Mouse (Mus musculus) layer of hippocampus, adult 9-11 months (tissue): ENCODE measurements around the gene Dpysl5.
A peak's percentile ranks its signal among the peaks of the same experiment; 100 is the strongest.

Experiments used
- DNase-seq: peaks from one replicate; pipeline ENCODE4 v3.0.0; 2022

Gene Dpysl5

GRCm38 (mm10) chr5:30709744-30710383, 1.5 kb upstream of the Dpysl5 start:
- peak; percentile 78 for DNase-seq

DNA sequence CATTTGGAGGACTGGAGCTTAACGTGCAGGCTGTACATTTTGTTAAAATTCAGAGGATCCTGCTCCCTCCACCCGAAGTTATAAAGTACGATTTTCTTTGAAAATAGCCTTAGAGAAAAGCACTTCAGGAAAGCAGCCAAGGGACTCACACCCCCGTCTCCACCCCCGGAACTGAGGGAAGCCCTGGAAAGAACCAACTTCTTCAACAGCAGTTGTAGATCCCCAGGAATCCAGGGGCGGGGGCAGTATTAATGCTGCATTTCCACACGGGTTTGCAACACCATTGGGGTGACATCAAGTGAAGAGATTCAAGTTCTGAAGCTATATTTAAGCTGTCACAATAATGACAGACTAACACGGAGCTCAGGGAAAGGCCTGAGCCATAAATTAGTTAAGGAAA, 878 bp upstream of the Dpysl5 start:
- no peak for DNase-seq

DNA sequence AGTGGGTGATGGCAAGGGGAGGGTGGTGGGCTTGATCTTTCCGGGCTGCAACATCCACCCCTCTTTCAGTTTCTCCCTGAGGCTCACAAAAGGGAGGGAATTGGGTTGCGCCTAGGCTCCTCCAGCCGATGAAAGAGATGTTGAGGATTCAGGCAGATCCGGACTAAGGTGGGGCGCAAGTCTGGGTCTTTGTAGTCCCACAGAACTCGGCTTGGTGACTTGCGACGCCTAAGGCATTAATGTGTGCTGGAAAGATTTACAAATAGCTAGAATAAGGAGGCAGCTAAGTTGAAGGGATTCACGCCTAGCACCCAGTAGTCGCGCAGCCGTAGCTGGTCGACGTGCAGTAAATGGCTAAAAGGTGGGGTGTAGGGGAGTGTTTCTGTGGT, 632 bp downstream of the Dpysl5 start:
- DNase-seq, result no peak

- DNase-seq, result no peak
Observed at GRCm38 (mm10) chr5:30712441-30713298, 1.3 kb downstream of the Dpysl5 start.

GRCm38 (mm10) chr5:30713299-30713675, 1.9 kb downstream of the Dpysl5 start:
- no peak for DNase-seq

- no peak for DNase-seq
Observed at GRCm38 (mm10) chr5:30713691-30714090, 2.3 kb downstream of the Dpysl5 start.

- DNase-seq, result no peak
Observed at GRCm38 (mm10) chr5:30716311-30716710, 4.9 kb downstream of the Dpysl5 start.

- DNase-seq, result no peak
Observed at GRCm38 (mm10) chr5:30717506-30717905, 6.1 kb downstream of the Dpysl5 start.

GRCm38 (mm10) chr5:30717991-30718703, 6.8 kb downstream of the Dpysl5 start:
- no peak for DNase-seq

- peak; percentile 53 for DNase-seq
Observed at GRCm38 (mm10) chr5:30721935-30722334, 10.6 kb downstream of the Dpysl5 start.

DNA sequence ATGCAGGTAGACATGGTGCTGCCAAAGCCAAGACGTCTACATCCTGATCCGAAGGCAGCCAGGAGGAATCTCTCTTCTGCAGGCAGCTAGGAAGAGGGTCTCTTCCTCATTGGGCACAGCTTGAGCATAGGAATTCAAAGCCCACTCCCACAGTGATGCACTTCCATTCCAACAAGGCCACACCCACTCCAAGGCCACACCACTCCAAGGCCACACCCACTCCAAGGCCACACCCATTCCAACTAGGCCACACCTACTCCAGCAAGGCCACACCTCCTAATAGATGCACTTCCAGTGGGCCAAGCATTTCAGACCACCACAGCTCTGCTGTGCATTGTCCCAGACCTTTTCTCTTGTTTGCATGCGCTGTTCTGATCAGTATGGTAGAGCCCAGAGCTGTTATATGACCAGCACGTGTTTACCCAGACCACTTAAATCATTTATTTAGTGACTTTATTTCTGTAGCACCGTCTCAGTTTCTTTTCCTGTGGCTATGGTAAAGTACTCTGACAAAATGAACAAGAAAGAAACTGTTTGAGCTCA, 14.9 kb downstream of the Dpysl5 start:
- DNase-seq, result no peak

DNA sequence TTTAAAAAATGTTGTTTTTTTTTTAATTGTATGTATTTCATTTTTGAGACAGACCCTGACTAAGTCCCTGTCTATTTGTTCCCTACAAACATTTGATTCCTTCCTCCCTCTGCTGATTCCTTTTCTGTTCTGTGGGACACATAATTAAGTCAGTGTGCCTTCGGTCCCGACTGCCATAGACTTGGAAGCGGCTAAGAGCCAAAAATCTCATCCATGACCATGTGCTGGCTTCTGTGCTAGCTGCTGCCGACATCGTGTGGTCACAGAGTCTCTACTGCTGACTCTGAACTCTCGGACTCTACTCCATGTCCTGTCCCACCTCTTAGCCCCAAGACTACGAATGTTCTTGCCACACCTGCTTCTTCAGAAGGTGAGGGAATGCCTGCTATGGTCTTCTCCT, 21.1 kb downstream of the Dpysl5 start:
- DNase-seq, result no peak

- DNase-seq, result no peak
Observed at GRCm38 (mm10) chr5:30734666-30735065, 23.3 kb downstream of the Dpysl5 start.

GRCm38 (mm10) chr5:30738127-30738828, 26.9 kb downstream of the Dpysl5 start:
- DNase-seq, result no peak

- peak; percentile 47 for DNase-seq
Observed at GRCm38 (mm10) chr5:30739595-30739994, 28.2 kb downstream of the Dpysl5 start.

- no peak for DNase-seq
Observed at GRCm38 (mm10) chr5:30749582-30750311, 38.4 kb downstream of the Dpysl5 start.

GRCm38 (mm10) chr5:30751071-30751470, 39.7 kb downstream of the Dpysl5 start:
- no peak for DNase-seq

- no peak for DNase-seq
Observed at GRCm38 (mm10) chr5:30753128-30753527, 41.8 kb downstream of the Dpysl5 start.

- DNase-seq, result peak; percentile 62
Observed at GRCm38 (mm10) chr5:30755215-30755614, 43.9 kb downstream of the Dpysl5 start.

GRCm38 (mm10) chr5:30762815-30763510, 51.6 kb downstream of the Dpysl5 start:
- peak; percentile 67 for DNase-seq

DNA sequence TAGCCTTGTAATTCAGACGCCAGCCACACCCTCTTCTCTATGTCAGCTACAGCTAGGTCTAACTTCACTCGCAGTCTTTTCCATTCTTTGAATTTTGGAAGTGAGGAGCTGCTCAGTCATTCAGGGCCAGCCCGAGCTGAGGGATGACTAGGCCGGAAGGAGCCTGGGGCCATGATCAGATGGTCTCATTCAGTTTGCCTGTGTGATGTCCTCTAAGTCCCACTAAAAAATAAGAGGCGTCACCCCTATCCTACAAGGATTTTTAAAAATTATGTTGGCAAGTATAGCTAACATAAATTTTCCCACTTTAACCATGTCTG, 52.1 kb downstream of the Dpysl5 start:
- no peak for DNase-seq
